Mouse (Mus musculus) spleen, adult 2 months (tissue): Measurements from ENCODE around the gene Prps2. TPM values are rescaled to one million over a fixed set of nuclear protein-coding genes. Genes with fewer than 3 reads are reported as not detected.
A peak's percentile ranks its signal among the peaks of the same experiment; 100 is the strongest.
"Not testable (repeated sequence)": the region's sequence is repeated elsewhere in the genome, so short reads cannot be mapped to it uniquely, and the experiment has no call there.

Experiments used
- DNase-seq, 2 experiments: peaks; one replicate each; pipeline versions ENCODE4 v3.0.0 to v3.0.0-alpha.2; 2012 to 2021; ENCODE audit warnings: low spot score in 2 of 2, low read depth in 1 of 2
- H3K27ac ChIP-seq: fragments of 200-500 bp; 2 replicates; pipeline ENCODE4 v1.5.1; 2012; ENCODE audit warnings: low read length, inconsistent platforms; ENCODE audit not compliant: insufficient read depth
- H3K27me3 ChIP-seq: fragments of 200-500 bp; 2 replicates; pipeline ENCODE4 v1.6.1; 2012; ENCODE audit warnings: mild to moderate bottlenecking, moderate library complexity, low read length, inconsistent platforms; ENCODE audit not compliant: control insufficient read depth, insufficient read depth
- H3K36me3 ChIP-seq: fragments of 200-500 bp; 2 replicates; pipeline ENCODE4 v1.6.1; 2012; ENCODE audit warnings: mild to moderate bottlenecking, low read length, inconsistent platforms; ENCODE audit not compliant: control insufficient read depth, insufficient read depth
- H3K4me1 ChIP-seq: fragments of 200-500 bp; 2 replicates; pipeline ENCODE4 v1.6.1; 2011; ENCODE audit warnings: inconsistent platforms; ENCODE audit not compliant: control insufficient read depth, insufficient read depth, insufficient read length
- H3K4me3 ChIP-seq: fragments of 200-500 bp; 2 replicates; pipeline ENCODE4 v1.5.1; 2011; ENCODE audit warnings: mild to moderate bottlenecking, inconsistent platforms; ENCODE audit not compliant: insufficient read depth, insufficient read length; ENCODE audit errors: extremely low read depth
- CTCF ChIP-seq: fragments of 200-500 bp; IDR thresholded peaks from 2 replicates; pipeline ENCODE4 v1.5.1; 2011; ENCODE audit warnings: mild to moderate bottlenecking, inconsistent platforms; ENCODE audit not compliant: insufficient read depth, insufficient read length, insufficient replicate concordance; ENCODE audit errors: extremely low read depth
- POLR2A ChIP-seq: fragments of 200-500 bp; IDR thresholded peaks from 2 replicates; pipeline ENCODE4 v1.6.1; 2011; ENCODE audit warnings: low read depth, low read length, inconsistent platforms
- WGBS: fragments of 180-500 bp; shearing (Covaris S2); methylation state at CpG from one replicate; pipeline ENCODE4 v1.1.7; 2018; 5-methylcytosine and 5-hydroxymethylcytosine counted together
- polyA plus RNA-seq: library from polyadenylated mRNA; depleted of rRNA; stranded (reverse); fragments of >200 nt; gene quantifications from 2 replicates; pipeline ENCODE4 v1.2.3, GENCODE M21; 2012; rRNA removed

Prps2 gene
- polyA plus RNA-seq, 1 experiment = 19.7 TPM

DNA sequence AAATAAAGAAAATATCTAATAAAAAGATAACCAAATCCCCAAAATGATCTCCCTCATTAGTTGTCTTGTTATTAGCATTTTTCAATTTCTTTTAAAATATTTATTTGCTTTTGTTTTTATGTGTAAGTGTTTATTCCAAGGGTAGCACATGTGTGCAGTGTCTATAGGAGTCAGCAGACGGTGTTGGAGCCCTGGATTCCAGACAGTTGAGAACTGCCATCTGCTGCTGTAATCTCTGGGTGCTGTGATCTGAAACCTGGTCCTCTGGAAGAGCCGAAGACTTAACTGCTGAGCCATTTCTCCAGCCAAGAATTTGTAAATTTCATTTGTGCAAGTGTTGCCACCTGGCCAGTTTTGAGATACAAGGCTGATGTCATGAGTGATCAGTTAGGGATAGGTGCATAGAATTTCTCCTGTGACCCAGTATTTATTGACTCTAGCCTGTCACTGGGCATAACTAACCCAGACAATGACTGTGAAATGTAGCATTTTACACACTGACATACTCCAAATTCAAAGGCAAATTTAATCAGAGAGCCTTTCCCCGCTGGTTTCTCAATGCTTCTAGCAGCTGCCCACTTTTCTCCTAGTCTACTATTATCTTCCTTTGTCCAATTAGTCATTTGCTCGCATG is 67.3 kb downstream of the Prps2 start:
- TF ChIP-seq POLR2A = no peak
- no peak for TF ChIP-seq CTCF
- Histone ChIP-seq H3K27me3 (no peaks in the 10 kb centered on the region), H3K4me1 (no peaks in the 10 kb centered on the region; the same call in 1 of the 2 replicates), H3K4me3 (no peak overlapping the region), H3K27ac (peak overlapping the region; percentile 29; the same call in 1 of the 2 replicates), H3K36me3 (peaks cover 1% of the 10 kb centered on the region; the same call in 1 of the 2 replicates)
- WGBS = 71% methylated on average over 4 of the region's 4 CpGs
- no peak for DNase-seq

GRCm38 (mm10) chrX:167302061-167302460 is 80.5 kb downstream of the Prps2 start:
- not testable (repeated sequence) for H3K4me3 ChIP-seq, H3K27me3 ChIP-seq, H3K36me3 ChIP-seq, H3K27ac ChIP-seq, DNase-seq, H3K4me1 ChIP-seq
- WGBS = 80% methylated on average over 1 of the region's 1 CpGs

Other genes starting within 250 kb of the Prps2 start
- gene Tmsb4x, start 173.4 kb downstream of the Prps2 start, polyA plus RNA-seq = 327 and 363 TPM in 2 replicates
- gene Tlr8, start 118.4 kb downstream of the Prps2 start, polyA plus RNA-seq = 1.0 and 1.1 TPM in 2 replicates
- gene Tlr7, start 52.2 kb downstream of the Prps2 start, polyA plus RNA-seq = 1.8 and 2.6 TPM in 2 replicates